Mouse (Mus musculus): ENCODE results near the gene Raf1. TPM values are rescaled to one million over a fixed set of nuclear protein-coding genes. Genes with fewer than 3 reads are reported as not detected.
"Not testable (repeated sequence)": the region's sequence is repeated elsewhere in the genome, so short reads cannot be mapped to it uniquely, and the experiment has no call there.

Raf1 gene
- polyA plus RNA-seq, 1 experiment from 2014 or later = 160 TPM

DNA sequence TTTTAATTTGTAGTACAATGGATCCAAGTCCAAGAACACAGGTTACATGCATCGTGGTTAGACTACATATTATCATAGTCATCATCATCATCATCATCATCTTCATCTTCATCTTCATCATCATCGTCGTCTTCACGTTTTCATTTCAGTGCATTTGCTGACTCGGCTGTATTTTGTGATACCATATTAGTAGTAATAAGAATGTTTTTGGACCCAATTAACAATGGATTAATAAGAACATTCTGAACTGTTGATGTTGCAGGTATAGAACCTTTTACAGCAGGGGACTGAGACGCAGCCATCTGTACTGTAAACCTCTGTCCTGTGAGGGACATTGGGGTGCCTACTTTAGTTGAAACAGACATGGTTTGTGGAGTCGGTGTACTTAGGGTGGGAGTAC is 38.2 kb downstream of the Raf1 start:
- 95% methylated on average over 7 of the region's 7 CpGs for WGBS
- not testable (repeated sequence) for H3K27me3 ChIP-seq (replicated peaks; ENCODE audit: control insufficient read depth, insufficient read depth, low read length); H3K4me3 ChIP-seq (replicated peaks; ENCODE audit: low read length); H3K9ac ChIP-seq (replicated peaks; ENCODE audit: low read depth, low read length); H3K27ac ChIP-seq (ENCODE audit: low read length); H3K4me1 ChIP-seq (replicated peaks; ENCODE audit: control insufficient read depth, insufficient read depth, low read length); H3K9me3 ChIP-seq (ENCODE audit: control insufficient read depth, low read length); H3K4me2 ChIP-seq (ENCODE audit: low read length); ATAC-seq
- H3K36me3 ChIP-seq (ENCODE audit: control insufficient read depth, insufficient read depth) = peaks cover 18% of the 10 kb centered on the region

DNA sequence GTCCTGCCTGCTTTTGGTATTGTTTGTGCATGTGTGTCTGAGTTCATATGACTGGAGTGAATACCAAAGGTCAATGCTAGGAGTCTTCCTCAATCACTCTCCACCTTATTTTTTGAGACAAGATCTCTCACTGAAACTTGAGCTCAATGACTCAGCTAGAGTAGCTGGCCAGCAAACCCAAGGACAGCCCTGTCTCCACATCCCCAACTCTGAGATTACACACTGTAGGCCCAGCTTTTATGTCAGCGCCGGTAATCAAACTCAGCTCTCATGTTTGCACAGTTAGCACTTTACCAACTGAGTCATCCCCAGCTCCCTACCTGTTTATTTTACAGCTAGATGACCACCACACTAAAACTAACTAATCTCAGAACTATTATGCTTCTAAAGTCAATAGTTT is 42.4 kb downstream of the Raf1 start:
- H3K9me3 ChIP-seq (ENCODE audit: control insufficient read depth, low read length) = no peaks in the 10 kb centered on the region
- no peak overlapping the region for H3K4me2 ChIP-seq (ENCODE audit: low read length)
- H3K27ac ChIP-seq (ENCODE audit: low read length) = no peak overlapping the region
- no peak overlapping the region for H3K4me3 ChIP-seq (replicated peaks; ENCODE audit: low read length)
- no peaks in the 10 kb centered on the region for H3K27me3 ChIP-seq (replicated peaks; ENCODE audit: control insufficient read depth, insufficient read depth, low read length)
- WGBS = 97% methylated on average over 2 of the region's 2 CpGs
- H3K4me1 ChIP-seq (replicated peaks; ENCODE audit: control insufficient read depth, insufficient read depth, low read length) = no peaks in the 10 kb centered on the region
- ATAC-seq = no peak
- H3K36me3 ChIP-seq (ENCODE audit: control insufficient read depth, insufficient read depth) = peaks cover 28% of the 10 kb centered on the region
- no peak overlapping the region for H3K9ac ChIP-seq (replicated peaks; ENCODE audit: low read depth, low read length)

DNA sequence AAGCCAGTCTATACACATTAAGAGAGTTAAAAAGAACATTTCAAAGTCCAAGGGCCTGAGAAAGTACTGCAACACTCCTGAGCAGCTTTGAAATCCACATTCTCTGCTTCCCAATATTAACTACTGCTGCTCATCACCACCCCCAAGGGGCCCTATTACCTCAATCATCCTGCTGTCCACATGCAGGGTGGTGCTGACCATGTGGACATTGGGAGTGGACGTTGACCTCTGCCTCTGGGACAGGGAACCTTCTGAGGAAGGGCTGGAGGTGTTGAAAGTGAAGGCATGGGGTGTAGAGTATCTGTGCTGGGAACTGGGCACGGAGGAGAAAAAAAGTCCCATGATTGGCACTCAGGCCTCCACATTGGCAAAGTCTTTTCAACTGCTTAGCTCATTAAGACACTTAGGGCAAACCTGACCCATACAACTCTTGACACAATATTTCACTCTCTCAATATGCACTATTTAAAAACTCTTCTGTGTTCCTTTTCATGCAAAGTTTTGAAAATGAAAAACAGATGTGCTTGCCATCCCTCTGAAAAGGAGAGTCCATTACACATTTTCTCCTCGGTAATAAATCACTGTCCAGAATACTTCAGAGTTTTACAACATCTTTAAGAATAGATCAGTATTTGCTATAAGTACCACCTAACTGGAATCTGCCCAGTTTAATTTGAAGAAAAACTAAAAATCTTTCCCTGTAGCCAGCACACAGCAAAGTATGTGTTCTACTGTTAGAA is 45.2 kb downstream of the Raf1 start:
- H3K4me3 ChIP-seq (replicated peaks; ENCODE audit: low read length) = no peak overlapping the region
- ATAC-seq = no peak
- 92% methylated on average over 3 of the region's 3 CpGs for WGBS

DNA sequence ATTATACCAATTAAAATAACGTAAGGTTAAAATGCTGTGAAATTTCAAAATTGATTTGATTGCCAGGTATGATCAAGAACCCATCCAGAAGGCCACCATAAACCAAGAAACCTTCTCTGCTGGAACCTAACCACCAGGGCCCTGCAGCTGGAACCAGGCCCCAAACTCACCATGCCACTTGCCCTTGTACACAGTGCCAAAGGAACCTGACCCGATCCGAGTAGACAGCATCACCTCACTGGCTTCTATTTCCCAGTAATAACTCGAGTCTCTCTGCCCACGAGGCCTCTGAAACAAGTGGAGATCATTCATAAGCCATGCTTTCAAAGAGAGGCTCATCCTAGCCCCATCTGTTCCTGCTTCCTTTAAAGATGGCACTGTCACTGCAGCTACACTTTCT is 50.3 kb downstream of the Raf1 start:
- ATAC-seq = no peak
- H3K4me3 ChIP-seq (replicated peaks; ENCODE audit: low read length) = no peak overlapping the region
- no peak overlapping the region for H3K4me2 ChIP-seq (ENCODE audit: low read length)
- no peak overlapping the region for H3K27ac ChIP-seq (ENCODE audit: low read length)
- no peak overlapping the region for H3K9ac ChIP-seq (replicated peaks; ENCODE audit: low read depth, low read length)
- no peaks in the 10 kb centered on the region for H3K4me1 ChIP-seq (replicated peaks; ENCODE audit: control insufficient read depth, insufficient read depth, low read length)
- H3K27me3 ChIP-seq (replicated peaks; ENCODE audit: control insufficient read depth, insufficient read depth, low read length) = no peaks in the 10 kb centered on the region
- WGBS = 90% methylated on average over 5 of the region's 5 CpGs
- H3K36me3 ChIP-seq (ENCODE audit: control insufficient read depth, insufficient read depth) = peaks cover 41% of the 10 kb centered on the region
- no peaks in the 10 kb centered on the region for H3K9me3 ChIP-seq (ENCODE audit: control insufficient read depth, low read length)

More for the DNA sequence above, 45.2 kb downstream of the Raf1 start:
- no peak overlapping the region for H3K4me2 ChIP-seq (ENCODE audit: low read length)
- H3K9me3 ChIP-seq (ENCODE audit: control insufficient read depth, low read length) = no peaks in the 10 kb centered on the region
- H3K9ac ChIP-seq (replicated peaks; ENCODE audit: low read depth, low read length) = no peak overlapping the region
- H3K36me3 ChIP-seq (ENCODE audit: control insufficient read depth, insufficient read depth) = peaks cover 25% of the 10 kb centered on the region
- H3K27ac ChIP-seq (ENCODE audit: low read length) = no peak overlapping the region
- H3K4me1 ChIP-seq (replicated peaks; ENCODE audit: control insufficient read depth, insufficient read depth, low read length) = no peaks in the 10 kb centered on the region
- no peaks in the 10 kb centered on the region for H3K27me3 ChIP-seq (replicated peaks; ENCODE audit: control insufficient read depth, insufficient read depth, low read length)

DNA sequence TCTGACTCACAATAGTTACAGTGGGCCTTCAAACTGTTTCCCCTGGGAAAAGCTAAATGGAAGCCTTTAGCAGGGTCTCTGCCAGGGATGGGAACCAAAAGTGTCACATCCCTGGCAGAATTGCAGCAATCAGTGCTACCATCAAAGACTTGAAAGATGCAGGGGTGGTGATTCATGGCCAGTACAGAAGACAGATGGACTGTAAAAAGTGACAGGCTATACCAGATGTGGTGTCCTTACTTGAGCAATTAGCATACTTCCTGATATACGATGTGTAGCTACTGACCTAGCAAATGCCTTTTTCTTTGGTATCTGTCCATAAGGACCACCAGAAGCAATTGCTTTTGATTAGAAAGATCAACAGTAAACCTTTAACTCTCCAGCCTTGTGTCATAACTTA is 55.5 kb downstream of the Raf1 start:
- H3K36me3 ChIP-seq (ENCODE audit: control insufficient read depth, insufficient read depth) = peaks cover 67% of the 10 kb centered on the region
- no peak overlapping the region for H3K9ac ChIP-seq (replicated peaks; ENCODE audit: low read depth, low read length)
- no peaks in the 10 kb centered on the region for H3K27me3 ChIP-seq (replicated peaks; ENCODE audit: control insufficient read depth, insufficient read depth, low read length)
- no peaks in the 10 kb centered on the region for H3K9me3 ChIP-seq (ENCODE audit: control insufficient read depth, low read length)
- no peak overlapping the region for H3K4me2 ChIP-seq (ENCODE audit: low read length)
- 89% methylated on average over 1 of the region's 1 CpGs for WGBS
- H3K4me1 ChIP-seq (replicated peaks; ENCODE audit: control insufficient read depth, insufficient read depth, low read length) = no peaks in the 10 kb centered on the region
- no peak overlapping the region for H3K27ac ChIP-seq (ENCODE audit: low read length)
- ATAC-seq = no peak
- H3K4me3 ChIP-seq (replicated peaks; ENCODE audit: low read length) = no peak overlapping the region

DNA sequence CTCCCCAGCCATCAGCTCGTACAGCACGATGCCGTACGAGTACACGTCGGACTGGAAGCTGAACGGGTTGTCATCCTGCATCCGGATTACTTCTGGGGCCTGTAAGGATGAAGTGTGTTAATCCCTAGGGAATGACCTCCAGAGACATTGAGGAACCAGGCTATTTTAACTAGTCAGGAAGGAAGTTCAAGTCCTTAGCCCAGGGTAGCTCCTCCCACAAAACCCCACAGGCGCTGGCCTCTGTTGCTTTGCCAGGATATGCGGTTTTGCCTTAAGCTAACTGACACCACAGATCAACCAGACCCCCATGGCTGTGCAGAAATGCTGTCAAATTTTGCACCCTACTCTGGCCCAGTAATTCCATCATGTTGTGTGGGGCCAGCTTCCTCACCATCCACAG is 56.6 kb downstream of the Raf1 start:
- no peaks in the 10 kb centered on the region for H3K27me3 ChIP-seq (replicated peaks; ENCODE audit: control insufficient read depth, insufficient read depth, low read length)
- H3K27ac ChIP-seq (ENCODE audit: low read length) = no peak overlapping the region
- no peaks in the 10 kb centered on the region for H3K9me3 ChIP-seq (ENCODE audit: control insufficient read depth, low read length)
- no peak for ATAC-seq
- no peak overlapping the region for H3K9ac ChIP-seq (replicated peaks; ENCODE audit: low read depth, low read length)
- H3K4me2 ChIP-seq (ENCODE audit: low read length) = no peak overlapping the region
- H3K4me1 ChIP-seq (replicated peaks; ENCODE audit: control insufficient read depth, insufficient read depth, low read length) = no peaks in the 10 kb centered on the region
- 94% methylated on average over 10 of the region's 10 CpGs for WGBS
- no peak overlapping the region for H3K4me3 ChIP-seq (replicated peaks; ENCODE audit: low read length)
- peaks cover 68% of the 10 kb centered on the region for H3K36me3 ChIP-seq (ENCODE audit: control insufficient read depth, insufficient read depth)

DNA sequence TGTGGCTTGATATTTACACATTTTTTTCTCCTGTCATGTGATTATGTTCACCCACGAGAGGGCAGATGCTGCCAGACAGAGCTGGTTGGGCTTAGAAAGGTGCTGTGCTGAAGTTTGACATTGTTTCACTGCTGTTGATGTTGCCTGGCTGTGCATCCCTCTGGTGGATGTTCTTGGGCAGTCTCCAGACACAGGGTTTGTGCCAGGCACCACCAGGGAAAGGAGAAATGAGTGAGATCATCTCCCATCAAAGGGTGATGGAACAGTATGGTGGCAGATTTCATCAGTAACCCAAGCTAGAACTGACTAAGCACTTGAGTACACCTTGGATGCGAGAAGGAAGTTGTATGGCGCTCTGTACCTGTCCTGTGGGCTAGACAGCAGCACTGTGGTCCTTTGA is 60.5 kb downstream of the Raf1 start:
- H3K36me3 ChIP-seq (ENCODE audit: control insufficient read depth, insufficient read depth) = peaks cover 51% of the 10 kb centered on the region
- H3K27me3 ChIP-seq (replicated peaks; ENCODE audit: control insufficient read depth, insufficient read depth, low read length) = no peaks in the 10 kb centered on the region
- no peak overlapping the region for H3K27ac ChIP-seq (ENCODE audit: low read length)
- H3K4me3 ChIP-seq (replicated peaks; ENCODE audit: low read length) = no peak overlapping the region
- no peaks in the 10 kb centered on the region for H3K4me1 ChIP-seq (replicated peaks; ENCODE audit: control insufficient read depth, insufficient read depth, low read length)
- no peak overlapping the region for H3K9ac ChIP-seq (replicated peaks; ENCODE audit: low read depth, low read length)
- no peak overlapping the region for H3K4me2 ChIP-seq (ENCODE audit: low read length)
- ATAC-seq = no peak
- WGBS = 92% methylated on average over 3 of the region's 3 CpGs
- no peaks in the 10 kb centered on the region for H3K9me3 ChIP-seq (ENCODE audit: control insufficient read depth, low read length)

DNA sequence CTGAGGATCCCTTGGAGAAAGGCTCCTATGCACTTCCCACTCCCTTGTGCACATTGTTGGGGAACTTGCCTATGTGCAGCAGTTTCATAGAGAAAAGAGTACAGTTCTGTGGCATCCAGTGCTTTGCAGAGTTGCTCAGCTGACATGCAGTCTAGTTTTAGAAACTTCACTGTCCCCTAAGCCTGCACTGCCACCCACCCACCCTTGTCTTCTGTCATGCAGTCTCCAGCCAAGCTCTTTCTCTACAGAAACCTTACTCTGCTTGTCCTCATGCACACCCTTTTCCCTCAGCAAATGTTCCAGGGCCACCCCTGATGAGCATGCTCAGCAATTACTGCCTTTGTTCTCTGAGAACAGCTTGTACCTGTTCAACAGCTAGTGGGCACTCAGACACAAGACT is 62.6 kb downstream of the Raf1 start:
- no peaks in the 10 kb centered on the region for H3K4me1 ChIP-seq (replicated peaks; ENCODE audit: control insufficient read depth, insufficient read depth, low read length)
- no peak overlapping the region for H3K27ac ChIP-seq (ENCODE audit: low read length)
- H3K36me3 ChIP-seq (ENCODE audit: control insufficient read depth, insufficient read depth) = peaks cover 40% of the 10 kb centered on the region
- no peaks in the 10 kb centered on the region for H3K9me3 ChIP-seq (ENCODE audit: control insufficient read depth, low read length)
- H3K4me2 ChIP-seq (ENCODE audit: low read length) = no peak overlapping the region
- ATAC-seq = no peak
- no peaks in the 10 kb centered on the region for H3K27me3 ChIP-seq (replicated peaks; ENCODE audit: control insufficient read depth, insufficient read depth, low read length)
- H3K4me3 ChIP-seq (replicated peaks; ENCODE audit: low read length) = no peak overlapping the region
- no peak overlapping the region for H3K9ac ChIP-seq (replicated peaks; ENCODE audit: low read depth, low read length)

DNA sequence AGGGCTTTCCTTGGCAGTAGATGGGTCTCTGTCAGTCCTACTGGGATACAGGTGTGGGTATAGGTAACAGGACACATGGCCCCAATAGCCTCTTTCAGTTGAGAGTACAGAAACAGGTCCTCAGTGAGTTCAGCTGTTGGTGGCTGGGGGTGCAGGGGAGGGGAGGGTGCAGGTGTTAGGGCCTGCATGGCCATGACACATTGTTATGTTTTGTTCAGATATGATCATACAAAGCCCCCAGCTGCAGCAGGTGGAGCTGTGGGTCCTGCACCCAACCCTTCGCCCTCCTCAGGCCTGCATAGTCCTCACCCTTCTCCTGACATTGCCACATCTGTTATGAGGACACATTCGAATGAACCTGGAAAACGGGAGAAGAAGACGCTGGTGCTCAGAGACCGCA is 66.1 kb downstream of the Raf1 start:
- no peak for ATAC-seq
- Histone ChIP-seq H3K4me1 (replicated peaks; ENCODE audit: control insufficient read depth, insufficient read depth, low read length) (no peaks in the 10 kb centered on the region), H3K9me3 (ENCODE audit: control insufficient read depth, low read length) (no peaks in the 10 kb centered on the region), H3K36me3 (ENCODE audit: control insufficient read depth, insufficient read depth) (peaks cover 12% of the 10 kb centered on the region), H3K4me2 (ENCODE audit: low read length) (no peak overlapping the region), H3K4me3 (replicated peaks; ENCODE audit: low read length) (no peak overlapping the region), H3K27ac (ENCODE audit: low read length) (no peak overlapping the region), H3K27me3 (replicated peaks; ENCODE audit: control insufficient read depth, insufficient read depth, low read length) (no peaks in the 10 kb centered on the region), H3K9ac (replicated peaks; ENCODE audit: low read depth, low read length) (no peak overlapping the region)
- WGBS = 98% methylated on average over 5 of the region's 5 CpGs

DNA sequence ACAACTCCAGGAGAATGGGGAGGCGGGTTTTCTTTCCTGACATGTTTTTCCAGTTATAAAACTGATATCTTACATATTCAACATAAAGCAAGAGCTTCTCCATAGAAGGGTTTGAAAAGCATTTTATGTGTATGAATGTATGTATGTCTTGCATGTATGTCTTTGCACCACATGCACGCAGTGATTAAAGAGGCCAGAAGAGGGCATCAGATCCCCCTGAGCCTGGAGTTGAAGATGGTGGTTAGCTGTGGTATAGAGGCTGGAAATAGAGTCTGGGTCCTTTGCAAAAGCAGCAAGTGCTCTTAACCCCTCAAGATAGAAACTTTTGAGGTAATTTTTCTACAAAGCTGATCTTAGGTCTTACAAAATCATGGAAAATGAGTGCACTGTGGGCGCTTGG is 67.3 kb downstream of the Raf1 start:
- WGBS = 64% methylated on average over 3 of the region's 3 CpGs
- H3K4me3 ChIP-seq (replicated peaks; ENCODE audit: low read length) = no peak overlapping the region
- no peak overlapping the region for H3K9ac ChIP-seq (replicated peaks; ENCODE audit: low read depth, low read length)
- H3K4me2 ChIP-seq (ENCODE audit: low read length) = no peak overlapping the region
- peaks cover 12% of the 10 kb centered on the region for H3K36me3 ChIP-seq (ENCODE audit: control insufficient read depth, insufficient read depth)
- H3K9me3 ChIP-seq (ENCODE audit: control insufficient read depth, low read length) = no peaks in the 10 kb centered on the region
- no peaks in the 10 kb centered on the region for H3K4me1 ChIP-seq (replicated peaks; ENCODE audit: control insufficient read depth, insufficient read depth, low read length)
- no peaks in the 10 kb centered on the region for H3K27me3 ChIP-seq (replicated peaks; ENCODE audit: control insufficient read depth, insufficient read depth, low read length)
- no peak for ATAC-seq
- no peak overlapping the region for H3K27ac ChIP-seq (ENCODE audit: low read length)
